24 mouse cellular contexts compared by ENCODE assay signal in the genomic region with DNA sequence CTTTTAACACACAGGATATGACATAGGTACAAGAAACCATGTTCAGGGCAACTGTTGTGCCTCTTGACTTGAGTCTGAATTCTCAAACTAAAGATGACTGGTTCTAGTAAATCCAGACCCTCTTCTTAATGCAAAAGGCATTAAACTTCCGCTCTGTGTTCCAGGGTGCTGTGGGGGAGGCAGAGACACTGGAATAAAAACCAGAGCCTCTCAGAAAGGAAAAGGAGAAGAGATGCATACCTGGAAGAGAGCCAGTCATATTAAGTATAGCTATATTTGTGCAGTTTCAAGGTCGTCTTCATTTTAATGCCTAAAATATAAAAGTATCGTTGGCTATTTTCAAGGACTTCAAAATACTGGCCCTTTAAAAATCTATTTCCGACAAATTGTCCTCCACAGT. TPM values are rescaled to one million over a fixed set of nuclear protein-coding genes. Genes with fewer than 3 reads are reported as not detected.
DNase-seq lines count a peak whose midpoint lies in the region; ATAC-seq lines count a peak whose summit lies in the region.
"Had no signal": no experiment of that assay in that cellular context is flagged by ENCODE, and none has a peak within 500 bp of the region (broad histone marks: within the 10 kb centered on the region; RNA-seq: fewer than 3 reads in every experiment).

No protein-coding gene starts in this region.

- DNase-seq in frontal cortex, postnatal 36 days (ENCODE audit: low spot score in 2 of 2) = no peak
- DNase-seq in intestine, embryonic 14.5 days (ENCODE audit: low spot score) = no peak
- no peak for DNase-seq in kidney, postnatal 4 days
- DNase-seq: adrenal gland, postnatal 10 days; adrenal gland, postnatal 36 days; cerebellum, adult 18-20 months; cerebellum, adult 9-10 months; cerebellum, postnatal 14 days; gastrocnemius, postnatal 25 days; heart, adult 2 months; heart, postnatal 14 days; heart, postnatal 4 days had no signal

- peak; percentile 50 for ATAC-seq in frontal cortex, adult (ENCODE audit: low TSS enrichment)
- no peak for ATAC-seq in intestine, embryonic 14.5 days (replicated peaks; ENCODE audit: low FRiP score, low TSS enrichment, low read depth)
- no peak for ATAC-seq in intestine, embryonic 16.5 days
- ATAC-seq in kidney, embryonic 15.5 days (replicated peaks; ENCODE audit: low FRiP score) = no peak; the same call in 1 of the 2 replicates
- ATAC-seq: forebrain, embryonic 13.5 days; forebrain, embryonic 16.5 days; hindbrain, postnatal 0 days; inflammation-experienced regulatory T-cells, adult 6 months; Patski had no signal

- peak overlapping the region; percentile 47; the same call in 1 of the 2 replicates for H3K27ac ChIP-seq in intestine, embryonic 14.5 days (ENCODE audit: low read depth)
- no peak overlapping the region for H3K27ac ChIP-seq in intestine, embryonic 16.5 days (ENCODE audit: low read length)
- H3K27ac ChIP-seq in kidney, embryonic 15.5 days = 0 out of 2 replicates have a peak overlapping the region, but pooled peaks have one; percentile 9
- H3K27ac ChIP-seq: forebrain, embryonic 10.5 days; forebrain, embryonic 13.5 days; heart, adult 2 months; hindbrain, embryonic 14.5 days; hindbrain, postnatal 0 days had no signal

- no peak overlapping the region for H3K4me3 ChIP-seq in intestine, embryonic 14.5 days (ENCODE audit: low read depth, low read length)
- H3K4me3 ChIP-seq in intestine, embryonic 16.5 days (ENCODE audit: low read length) = no peak overlapping the region
- no peak overlapping the region for H3K4me3 ChIP-seq in kidney, embryonic 15.5 days (replicated peaks)
- H3K4me3 ChIP-seq: forebrain, embryonic 10.5 days; forebrain, embryonic 13.5 days; heart, adult 2 months had no signal

- no peak overlapping the region for H3K4me2 ChIP-seq in intestine, embryonic 14.5 days (ENCODE audit: low read length)
- H3K4me2 ChIP-seq in intestine, embryonic 16.5 days (ENCODE audit: low read depth, low read length) = no peak overlapping the region
- no peak overlapping the region for H3K4me2 ChIP-seq in kidney, embryonic 15.5 days
- H3K4me2 ChIP-seq: forebrain, embryonic 13.5 days; heart, embryonic 11.5 days; hindbrain, embryonic 14.5 days had no signal

- H3K27me3 ChIP-seq in intestine, embryonic 14.5 days (replicated peaks; ENCODE audit: control insufficient read depth, insufficient read depth, low read length) = no peaks in the 10 kb centered on the region
- no peaks in the 10 kb centered on the region for H3K27me3 ChIP-seq in intestine, embryonic 16.5 days (replicated peaks; ENCODE audit: control insufficient read depth, insufficient read depth, low read length)
- no peaks in the 10 kb centered on the region for H3K27me3 ChIP-seq in kidney, embryonic 15.5 days
- H3K27me3 ChIP-seq: forebrain, embryonic 13.5 days; Patski had no signal

- H3K9ac ChIP-seq in intestine, embryonic 14.5 days (ENCODE audit: low read length) = no peak overlapping the region
- no peak overlapping the region for H3K9ac ChIP-seq in intestine, embryonic 16.5 days (ENCODE audit: low read depth, low read length)
- no peak overlapping the region for H3K9ac ChIP-seq in kidney, embryonic 15.5 days
- H3K9ac ChIP-seq: forebrain, embryonic 13.5 days; hindbrain, embryonic 14.5 days had no signal

- WGBS in intestine, embryonic 14.5 days = 50% methylated on average over 4 of the region's 4 CpGs
- 51% methylated on average over 4 of the region's 4 CpGs for WGBS in intestine, embryonic 16.5 days
- 49% methylated on average over 4 of the region's 4 CpGs for WGBS in kidney, embryonic 15.5 days

- no peaks in the 10 kb centered on the region for H3K9me3 ChIP-seq in intestine, embryonic 14.5 days (ENCODE audit: control insufficient read depth, low read length)
- H3K9me3 ChIP-seq in intestine, embryonic 16.5 days (ENCODE audit: control insufficient read depth, low read length) = no peaks in the 10 kb centered on the region
- no peaks in the 10 kb centered on the region for H3K9me3 ChIP-seq in kidney, embryonic 15.5 days (replicated peaks)
- H3K9me3 ChIP-seq: forebrain, embryonic 10.5 days; forebrain, embryonic 13.5 days; G1E had no signal

- H3K36me3 ChIP-seq in intestine, embryonic 14.5 days (ENCODE audit: control insufficient read depth, insufficient read depth, low read length) = no peaks in the 10 kb centered on the region
- no peaks in the 10 kb centered on the region for H3K36me3 ChIP-seq in intestine, embryonic 16.5 days (ENCODE audit: control insufficient read depth, insufficient read depth, low read length)
- no peaks in the 10 kb centered on the region for H3K36me3 ChIP-seq in kidney, embryonic 15.5 days
- H3K36me3 ChIP-seq: forebrain, embryonic 10.5 days; G1E had no signal

- H3K4me1 ChIP-seq in intestine, embryonic 14.5 days (replicated peaks; ENCODE audit: control insufficient read depth, insufficient read depth, low read length) = peaks cover 13% of the 10 kb centered on the region; the same call in 1 of the 2 replicates
- H3K4me1 ChIP-seq in intestine, embryonic 16.5 days (ENCODE audit: control insufficient read depth, insufficient read depth, low read length) = peaks cover 13% of the 10 kb centered on the region
- H3K4me1 ChIP-seq in kidney, embryonic 15.5 days = peaks cover 31% of the 10 kb centered on the region
- H3K4me1 ChIP-seq: forebrain, embryonic 10.5 days; forebrain, embryonic 13.5 days had no signal

RNA-seq across cellular contexts. Expression of a gene that starts 47.3 kb away (rescaled TPM):
- 37.8 and 43.2 TPM in 2 replicates for polyA plus RNA-seq in intestine, embryonic 14.5 days (2014; fragmentation: Nextera tagmentation; extraction: Ambion mirVana)
- polyA plus RNA-seq in intestine, embryonic 16.5 days (2015; fragmentation: Nextera tagmentation; extraction: Ambion mirVana) = 46.4 and 48.0 TPM in 2 replicates
- 20.0 and 21.7 TPM in 2 replicates for polyA plus RNA-seq in kidney, embryonic 15.5 days (2015; fragmentation: Nextera tagmentation; extraction: Ambion mirVana)
- polyA plus RNA-seq: G1E had no signal
